Mouse (Mus musculus) right cerebral cortex, postnatal 10 days (tissue): ENCODE measurements around the gene Cmtr1.
A peak's percentile ranks its signal among the peaks of the same experiment; 100 is the strongest.
"Not testable (repeated sequence)": the region's sequence is repeated elsewhere in the genome, so short reads cannot be mapped to it uniquely, and the experiment has no call there.

Experiments
- DNase-seq, 2 experiments: peaks; one replicate each; pipeline ENCODE4 v3.0.0; 2021; ENCODE audit warnings: low spot score in 2 of 2

Gene Cmtr1

DNA sequence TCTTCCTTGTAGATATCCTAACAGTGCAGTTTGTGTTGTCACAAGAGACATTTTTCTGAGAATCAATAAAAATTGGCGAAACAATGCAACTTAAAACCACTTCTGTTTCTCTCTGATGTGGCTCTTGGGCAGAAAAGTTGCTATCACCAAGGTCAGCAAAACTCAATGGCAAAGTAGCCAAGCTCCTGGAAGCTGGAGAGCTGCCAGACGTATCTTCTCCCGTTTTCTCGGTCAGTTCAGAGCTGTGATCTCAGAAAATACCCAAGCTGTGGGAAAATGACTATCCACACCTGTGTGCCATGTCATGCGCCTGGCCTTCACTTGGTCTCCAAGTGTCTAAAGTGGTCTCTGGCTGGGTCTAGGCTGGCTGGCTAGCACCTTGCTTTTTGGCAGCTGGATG, 45.5 kb downstream of the Cmtr1 start:
- no peak for DNase-seq

DNA sequence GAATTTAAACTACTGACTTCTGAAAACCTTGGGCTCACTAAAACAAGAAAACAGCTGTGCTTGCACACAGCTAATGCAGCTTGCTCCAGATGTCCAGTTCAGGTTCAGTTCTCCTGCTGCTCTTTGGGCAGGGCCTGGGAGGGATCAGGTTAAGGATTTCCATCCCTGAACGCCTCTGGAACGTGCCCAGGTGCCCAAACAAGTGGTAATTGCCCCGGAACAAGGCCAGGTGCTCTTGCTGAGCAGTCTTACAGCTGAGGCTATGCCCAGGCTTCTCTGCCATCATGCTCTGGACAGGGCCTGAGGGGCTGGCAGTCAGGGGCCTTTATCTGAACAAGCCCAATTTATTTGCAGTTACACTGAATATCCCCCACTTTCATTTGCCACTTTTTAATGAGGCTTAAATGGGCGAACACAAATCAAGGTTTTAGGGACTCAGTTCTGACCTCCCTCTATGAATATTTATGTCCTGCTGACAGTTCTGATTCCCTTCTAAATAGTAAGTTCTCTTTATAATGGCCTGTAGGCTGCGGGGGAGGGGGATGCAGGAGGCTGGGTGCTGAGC, 46.7 kb downstream of the Cmtr1 start:
- DNase-seq = no peak

DNA sequence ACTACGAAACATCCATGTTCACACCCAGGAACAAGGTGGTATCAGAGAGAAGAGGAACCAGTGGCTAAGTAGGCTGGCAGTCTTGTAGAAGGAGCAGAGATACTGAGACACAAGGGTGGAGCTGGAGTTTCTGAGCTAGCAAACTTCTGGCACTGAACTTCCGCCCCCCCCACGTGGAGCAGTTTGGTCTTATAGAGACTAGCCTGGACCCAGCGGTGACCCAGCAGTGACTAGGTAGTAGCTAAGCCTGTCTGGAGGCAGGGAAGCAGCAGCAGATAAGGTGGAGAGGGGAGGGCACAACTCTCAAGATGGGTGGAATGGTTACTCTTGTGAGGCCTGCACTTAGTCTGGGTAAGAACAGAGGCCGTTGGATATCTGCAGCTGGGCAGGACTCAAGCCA, 48.4 kb downstream of the Cmtr1 start:
- DNase-seq = no peak

DNA sequence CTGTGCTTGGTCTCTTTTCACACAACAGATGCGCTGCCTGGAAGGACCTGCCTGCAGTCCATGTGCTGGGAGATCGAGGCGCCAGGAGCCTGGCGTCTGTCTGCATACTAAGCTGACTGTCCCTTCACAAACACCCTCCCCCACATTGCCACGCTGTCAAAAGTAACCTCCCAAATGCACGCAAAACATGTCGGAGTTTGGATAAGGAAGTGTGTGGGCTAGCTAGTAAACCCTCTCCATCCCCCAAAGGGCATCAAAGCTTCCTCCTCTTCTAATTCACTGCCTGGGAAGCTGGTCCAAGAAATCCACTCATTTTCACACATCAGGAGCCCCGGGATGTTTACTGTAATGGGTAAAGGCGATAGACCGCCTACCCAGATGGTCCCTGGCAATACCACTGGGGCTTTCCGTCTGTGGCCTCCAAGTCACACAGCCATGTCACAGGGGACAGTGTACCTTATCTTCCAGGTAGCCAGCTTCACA, 50.2 kb downstream of the Cmtr1 start:
- peak; percentile 60 to 71 for DNase-seq

DNA sequence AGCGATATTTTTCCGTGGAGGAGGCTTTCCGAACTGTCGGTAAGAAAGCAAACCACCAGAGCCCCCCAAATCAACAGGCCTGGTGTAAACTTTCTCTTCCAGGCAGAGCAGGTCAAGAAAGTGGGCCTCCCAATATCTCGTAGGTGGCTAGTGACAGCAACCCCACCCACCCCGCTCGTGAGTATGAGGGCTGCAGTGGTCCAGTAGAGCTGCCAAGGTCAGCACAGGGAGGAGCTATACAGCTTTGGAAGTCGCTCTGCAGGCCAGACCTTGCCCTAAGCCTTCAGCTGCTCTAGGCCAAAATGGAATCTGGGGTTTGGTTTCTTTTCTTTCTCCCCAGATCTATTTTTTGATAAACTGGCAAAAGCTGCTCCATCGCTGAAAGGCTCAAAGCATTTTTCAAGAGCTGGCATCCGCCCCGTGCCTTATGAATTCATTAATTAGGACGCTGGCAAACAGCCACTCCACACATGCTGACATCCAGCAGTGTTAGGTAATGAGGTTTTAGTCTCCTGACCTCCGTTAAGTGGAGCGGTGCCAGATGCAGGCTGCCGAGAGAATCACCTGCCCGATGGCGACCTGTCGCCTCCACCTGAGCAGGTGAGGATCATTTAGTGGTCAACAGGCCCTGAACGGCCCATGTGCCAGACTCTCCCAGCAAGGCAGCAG, 50.8 kb downstream of the Cmtr1 start:
- peak; percentile 61 to 73 for DNase-seq

DNA sequence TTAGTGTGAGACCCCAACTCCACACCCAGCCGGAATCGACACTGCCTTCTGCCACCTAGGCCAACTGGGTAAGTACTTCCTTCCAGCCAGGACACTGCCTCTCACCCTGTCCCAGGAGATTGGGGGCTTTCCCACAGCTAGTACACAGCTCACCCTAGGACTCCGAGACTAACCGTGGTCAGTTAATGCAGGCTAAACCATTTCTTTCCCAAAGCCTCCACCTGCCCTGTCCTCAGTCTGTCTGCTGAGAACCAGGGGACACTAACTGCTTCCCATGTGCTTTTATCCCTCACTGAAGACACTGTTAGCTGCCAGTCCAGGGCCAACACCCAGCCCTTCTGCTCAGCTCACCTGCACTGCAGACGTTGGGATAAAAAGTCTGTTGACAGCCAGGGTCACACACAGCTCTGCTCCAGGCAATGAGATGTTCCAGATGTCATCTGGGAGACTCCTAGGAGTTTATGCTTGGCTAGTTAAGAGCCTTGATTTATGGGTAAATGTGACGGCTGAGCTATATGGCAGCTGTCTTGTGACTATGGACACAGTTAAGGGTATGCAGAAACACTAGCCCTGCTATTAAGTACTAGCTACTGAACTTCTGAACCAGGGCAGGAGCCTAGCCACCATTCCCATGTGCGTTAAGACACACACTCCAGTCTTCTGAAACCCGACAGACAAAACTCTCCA, 51.5 kb downstream of the Cmtr1 start:
- no peak for DNase-seq

DNA sequence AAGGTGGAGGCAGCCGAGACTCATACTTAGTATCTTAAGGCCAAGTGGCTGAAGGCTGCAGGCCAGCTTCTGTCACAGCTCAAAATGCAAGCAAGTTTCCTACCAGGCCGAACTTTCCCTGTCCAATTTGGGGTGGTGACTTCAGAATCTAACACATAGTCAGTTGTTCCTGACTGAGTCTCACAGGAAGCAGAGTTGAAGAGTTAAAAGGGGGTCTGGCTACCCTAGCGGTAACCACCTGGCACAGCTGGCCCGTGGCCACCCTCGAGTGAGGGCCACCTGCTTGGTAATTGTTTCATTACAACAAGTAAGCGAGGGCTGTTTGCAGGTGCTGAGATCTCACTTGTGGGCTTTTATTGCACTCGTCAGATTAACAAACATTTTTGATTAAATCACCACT, 52.2 kb downstream of the Cmtr1 start:
- no peak for DNase-seq

DNA sequence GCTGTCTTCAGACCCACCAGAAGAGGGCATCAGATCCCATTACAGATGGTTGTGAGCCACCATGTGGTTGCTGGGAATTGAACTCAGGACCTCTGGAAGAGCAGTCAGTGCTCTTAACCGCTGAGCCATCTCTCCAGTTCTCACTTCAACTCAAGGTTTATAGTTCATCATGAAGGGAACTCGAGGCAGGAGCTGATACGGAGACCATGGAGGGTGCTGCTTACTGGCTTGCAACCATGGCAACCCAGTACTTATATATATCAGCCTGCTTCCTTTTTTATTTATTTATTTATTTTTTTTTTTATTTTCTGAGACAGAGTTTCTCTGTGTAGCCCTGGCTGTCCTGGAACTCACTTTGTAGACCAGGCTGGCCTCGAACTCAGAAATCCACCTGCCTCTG, 53.3 kb downstream of the Cmtr1 start:
- not testable (repeated sequence) for DNase-seq

DNA sequence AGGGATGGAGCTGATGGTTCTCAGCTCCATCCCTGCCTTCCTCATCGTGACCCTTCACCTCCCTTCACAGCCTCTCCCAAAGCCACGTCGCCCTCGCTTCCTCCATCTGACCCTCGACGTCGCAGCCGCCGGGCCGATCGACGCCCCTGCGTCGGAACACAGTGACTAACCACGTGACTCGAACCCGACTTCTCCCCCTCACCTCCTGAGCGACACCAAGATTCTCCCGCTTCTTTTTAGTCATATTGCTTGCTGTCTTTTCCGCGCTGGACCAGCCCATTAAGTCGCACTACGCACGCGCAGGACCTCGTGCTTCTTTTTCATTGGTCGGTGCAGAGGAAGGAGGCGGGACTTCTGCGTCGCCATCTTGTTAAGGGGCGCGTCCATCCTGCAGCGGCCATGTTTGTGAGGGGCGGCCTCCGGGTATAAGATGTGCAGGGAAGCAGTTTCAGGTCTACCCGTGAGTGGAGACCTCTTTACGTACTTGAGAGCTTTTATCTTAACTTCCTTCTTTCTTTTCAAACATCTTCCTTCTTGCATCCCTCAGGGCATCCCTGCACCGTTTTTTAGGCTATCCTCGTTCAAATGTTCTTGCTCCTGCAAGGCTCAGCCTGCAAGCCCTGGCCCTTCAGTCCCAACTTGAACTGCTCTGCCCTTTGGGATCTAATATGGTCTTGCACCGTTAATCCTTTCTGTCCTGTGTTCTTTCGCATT, 56.5 kb downstream of the Cmtr1 start, which contains the start of gene Ccdc167:
Gene Ccdc167, minus strand, starts transcription at position 313 of the 714 bp plus-strand sequence.
- DNase-seq = peak; percentile 98

DNA sequence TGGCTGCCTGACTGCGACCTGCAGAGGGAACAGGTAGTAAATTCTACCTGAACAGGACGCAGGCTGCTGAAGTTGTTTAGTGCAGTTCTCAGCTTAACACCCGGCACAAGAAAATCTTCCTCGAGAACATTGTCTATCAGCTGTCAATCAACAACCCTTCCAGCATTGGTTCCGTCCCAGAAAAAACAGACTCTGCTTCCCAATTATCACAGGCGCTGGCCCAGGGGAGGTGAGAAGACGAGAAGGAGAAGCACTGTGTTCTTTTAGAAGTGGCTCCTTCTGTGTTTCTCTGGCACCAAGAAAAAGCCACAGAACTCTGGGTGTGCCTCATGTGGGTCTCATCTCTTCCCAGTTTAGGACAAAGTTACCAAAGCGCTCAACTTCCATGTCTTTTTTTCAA, 58.3 kb downstream of the Cmtr1 start:
- DNase-seq = no peak

DNA sequence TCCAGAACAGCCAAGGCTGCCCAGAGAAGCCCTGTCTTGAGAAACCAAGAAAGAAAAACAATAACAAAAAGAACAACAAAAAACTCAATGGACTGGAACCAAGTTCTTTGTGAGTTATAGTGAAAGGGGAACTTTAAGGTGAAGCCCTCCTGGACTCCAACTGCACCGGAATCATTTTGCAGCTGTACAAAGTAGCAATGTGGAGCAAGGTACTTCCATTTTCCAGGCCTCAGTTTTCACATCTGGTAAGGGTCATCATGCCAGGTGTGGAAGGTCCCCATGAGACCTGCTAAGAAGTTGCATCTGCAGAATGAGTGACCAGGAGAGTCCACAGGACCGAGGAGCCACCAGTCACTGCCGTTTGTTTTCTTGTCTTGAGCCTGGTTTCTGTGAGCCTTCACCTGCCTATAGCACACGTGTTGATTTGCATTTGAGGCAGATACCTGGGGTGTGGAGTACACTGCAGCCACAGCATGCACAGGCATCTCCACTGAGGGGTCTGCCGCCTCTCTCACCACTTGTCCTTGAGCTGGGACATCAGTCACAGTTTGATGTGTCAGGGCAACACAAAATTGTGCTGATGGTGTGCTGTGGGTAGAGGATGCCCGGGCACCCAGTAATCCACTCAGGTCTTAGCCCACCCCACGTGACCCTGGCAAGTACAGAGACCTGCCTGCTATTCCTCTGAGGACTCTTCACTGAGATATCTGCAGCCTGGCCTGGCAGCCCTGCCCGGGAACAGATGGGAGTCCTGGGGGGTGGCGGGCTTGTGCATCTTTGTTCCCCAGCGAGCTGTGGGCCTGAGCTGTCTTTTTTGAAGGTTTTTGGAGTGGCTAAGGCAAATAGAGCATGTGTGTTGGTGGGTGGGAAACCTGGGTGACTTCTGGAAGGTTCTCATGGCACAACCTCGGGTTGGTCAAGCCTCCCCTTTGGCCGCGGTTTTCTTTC, 59.5 kb downstream of the Cmtr1 start:
- DNase-seq = no peak

DNA sequence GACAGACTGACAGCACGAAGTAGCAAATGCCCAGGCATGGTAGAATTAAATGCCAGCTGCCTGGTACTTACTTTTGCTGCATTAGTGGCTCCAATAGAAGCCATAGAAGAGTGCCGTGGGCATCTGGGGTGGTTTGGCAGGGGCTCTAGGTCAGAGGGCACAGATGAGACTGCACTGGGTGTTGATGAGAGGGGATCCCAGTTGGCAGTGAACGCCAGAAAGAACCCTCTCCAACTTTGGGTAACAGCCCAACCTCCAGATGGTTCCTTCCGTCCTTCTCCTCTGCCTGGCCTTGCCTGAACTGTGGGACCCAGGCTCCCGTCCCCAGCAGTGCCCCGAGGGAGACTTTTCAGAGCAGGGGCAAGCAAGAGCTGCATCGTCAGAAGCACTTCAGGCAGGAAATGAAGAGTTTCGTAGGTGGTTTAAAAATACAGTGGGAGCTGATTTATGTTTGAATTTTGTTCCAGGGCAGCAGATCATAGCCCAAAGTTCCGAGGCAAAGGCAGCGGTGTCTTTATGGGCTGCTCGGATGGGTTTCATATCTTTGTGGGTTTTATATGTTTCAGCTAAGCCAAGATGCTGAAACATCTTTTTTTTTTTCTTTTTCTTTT, 60.5 kb downstream of the Cmtr1 start:
- no peak for DNase-seq

DNA sequence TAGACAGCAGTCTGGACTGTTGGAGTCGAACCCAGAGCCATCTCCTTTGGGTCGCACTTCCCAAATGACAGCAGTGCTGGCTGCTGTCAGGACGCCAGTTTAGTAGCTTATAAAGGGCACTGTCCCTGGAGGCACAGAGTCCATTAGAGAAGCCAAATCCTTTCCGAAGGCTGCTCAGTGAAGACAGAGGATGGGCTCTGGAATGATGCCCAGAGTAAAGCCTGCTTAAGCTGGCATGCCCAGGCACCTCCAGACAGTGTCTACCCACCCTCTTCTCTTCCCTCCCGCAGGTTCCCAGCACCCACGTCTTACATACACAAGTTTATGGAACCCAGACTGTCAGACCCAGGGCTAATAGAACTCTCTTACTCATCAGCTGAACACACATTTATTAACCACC, 64.2 kb downstream of the Cmtr1 start:
- peak; percentile 55 to 56 for DNase-seq

DNA sequence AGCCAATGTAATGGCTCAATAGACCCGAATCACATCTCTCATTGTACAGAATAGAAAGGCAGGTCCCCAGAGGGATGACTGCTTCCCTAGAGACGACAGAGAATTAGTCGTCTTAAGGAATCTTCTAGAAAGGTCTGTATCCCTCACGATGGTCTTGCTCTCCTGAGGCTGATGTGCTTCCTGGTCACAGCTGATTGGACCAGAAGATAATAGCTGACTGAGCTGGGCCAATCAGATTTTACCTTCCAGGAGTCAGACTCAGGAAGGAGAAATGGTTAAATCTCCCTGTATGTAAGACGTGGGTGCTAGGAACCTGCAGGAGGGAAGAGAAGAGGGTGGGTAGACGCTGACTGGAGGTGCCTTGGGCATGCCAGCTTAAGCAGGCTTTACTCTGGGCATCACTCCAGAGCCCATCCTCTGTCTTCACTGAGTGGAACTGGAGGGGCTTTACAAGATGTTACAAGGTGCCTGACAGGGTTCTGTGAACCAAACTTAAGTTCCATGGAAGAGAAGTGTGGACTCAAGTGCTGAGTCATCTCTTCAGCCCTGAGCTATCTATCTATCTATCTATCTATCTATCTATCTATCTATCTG, 64.7 kb downstream of the Cmtr1 start:
- peak in 1 of 2 experiments; percentile 20 for DNase-seq

DNA sequence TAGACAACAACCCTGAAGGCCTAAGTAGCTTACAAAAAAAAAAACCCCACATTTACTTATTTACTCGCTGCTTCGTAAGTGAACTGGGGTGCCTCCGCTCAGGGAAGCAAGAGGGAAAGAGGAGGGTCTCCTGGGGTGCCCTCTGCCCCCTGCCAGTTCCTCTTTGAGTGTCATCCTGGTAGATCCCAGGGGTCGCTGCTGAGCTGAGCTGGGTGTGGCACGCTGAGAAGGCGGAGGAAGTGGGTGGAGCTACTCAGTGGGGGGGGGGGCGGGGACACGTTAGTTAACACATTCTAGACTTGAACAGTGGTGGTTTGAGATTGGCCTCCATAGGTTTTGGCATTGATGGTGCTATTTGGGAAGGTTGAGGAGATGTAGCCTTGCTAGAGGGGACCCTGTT, 67.7 kb downstream of the Cmtr1 start:
- DNase-seq = no peak

DNA sequence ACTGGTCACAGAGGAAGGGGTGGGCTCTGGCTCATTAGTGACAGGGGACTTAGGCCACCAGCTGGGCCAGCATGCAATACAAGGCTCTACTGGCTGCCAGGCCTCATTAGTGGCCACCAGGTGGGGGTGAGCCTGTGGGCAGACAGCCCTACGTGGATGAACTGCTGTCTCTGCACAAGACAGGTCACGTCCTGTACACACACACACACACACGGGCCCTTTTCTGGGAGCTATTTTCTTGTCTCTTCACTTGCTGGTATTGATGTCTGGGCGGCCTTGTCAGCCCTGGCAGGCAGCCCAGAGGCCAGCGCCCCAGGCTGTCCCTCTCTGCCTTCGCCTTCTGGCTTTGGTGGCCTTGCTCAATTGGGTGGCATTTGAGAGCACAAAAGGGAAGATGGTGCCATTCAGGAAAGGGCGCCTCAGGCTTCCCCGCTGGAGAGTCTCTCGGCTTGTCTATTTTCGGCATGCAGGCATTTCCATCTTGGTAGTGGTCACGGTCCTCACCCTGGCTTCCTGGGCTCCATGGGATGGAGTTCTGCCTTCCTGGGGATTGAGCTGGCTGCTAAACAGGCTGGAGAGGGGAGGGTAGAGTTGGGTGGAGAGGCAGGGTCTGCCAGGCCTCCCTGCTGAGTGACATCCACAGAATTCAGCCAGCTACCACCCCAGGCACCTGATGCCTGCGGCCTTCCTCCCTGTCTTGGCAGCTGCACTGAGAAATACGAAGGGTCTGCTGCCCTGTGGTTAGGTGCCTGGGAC, 70.3 kb downstream of the Cmtr1 start:
- peak in 1 of 2 experiments; percentile 39 for DNase-seq

DNA sequence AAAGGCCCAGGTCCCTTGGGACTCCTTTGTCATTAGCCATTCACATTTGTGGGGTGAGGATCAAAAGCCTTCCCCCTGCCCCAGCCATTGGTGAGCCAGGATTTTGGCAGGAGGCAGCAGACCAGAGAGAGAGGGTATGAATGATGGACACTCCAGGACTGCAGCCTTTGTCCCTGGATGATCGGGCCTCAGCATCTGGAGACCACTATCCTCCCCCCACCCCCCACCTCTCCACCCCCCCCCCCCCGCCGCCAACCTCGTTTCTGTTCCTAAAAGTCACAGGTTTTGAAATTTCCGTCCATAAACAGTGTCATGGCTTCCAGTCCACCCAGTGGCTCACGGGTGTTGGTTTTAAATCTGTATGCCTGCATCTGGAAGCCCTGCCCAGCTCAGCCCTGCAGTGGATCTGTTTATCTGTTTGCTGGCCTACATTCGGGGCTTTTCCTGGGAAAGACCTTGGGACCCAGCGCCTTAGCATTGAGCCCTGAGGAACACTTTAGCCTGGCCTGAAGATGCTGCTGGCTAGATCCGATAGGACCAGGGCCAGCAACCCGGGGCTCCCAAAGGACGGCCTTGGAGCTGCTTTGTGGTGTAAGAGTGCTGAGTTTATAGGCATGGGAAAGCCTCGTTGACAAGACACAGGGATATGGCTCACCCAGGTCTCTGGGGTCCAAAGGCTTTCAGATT, 71.0 kb downstream of the Cmtr1 start:
- DNase-seq = no peak

DNA sequence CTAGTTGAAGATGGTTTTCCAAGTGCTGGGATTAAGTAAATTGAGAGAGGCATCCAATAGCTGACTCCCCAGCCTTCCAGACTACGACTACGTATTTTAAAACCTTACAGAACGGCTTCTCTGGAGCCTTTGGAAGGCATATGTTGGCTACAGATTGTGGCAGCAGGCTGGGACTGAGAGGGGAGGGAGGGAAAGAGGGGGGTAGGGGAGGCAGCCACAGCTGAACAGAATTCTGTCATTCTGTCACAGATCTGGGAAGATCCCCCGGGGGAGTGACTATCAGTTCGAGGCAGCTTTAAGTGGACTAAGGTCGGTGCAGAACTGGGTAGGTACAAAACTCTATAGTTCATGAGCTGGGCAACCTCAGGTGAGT, 71.5 kb downstream of the Cmtr1 start:
- peak; percentile 65 to 74 for DNase-seq

DNA sequence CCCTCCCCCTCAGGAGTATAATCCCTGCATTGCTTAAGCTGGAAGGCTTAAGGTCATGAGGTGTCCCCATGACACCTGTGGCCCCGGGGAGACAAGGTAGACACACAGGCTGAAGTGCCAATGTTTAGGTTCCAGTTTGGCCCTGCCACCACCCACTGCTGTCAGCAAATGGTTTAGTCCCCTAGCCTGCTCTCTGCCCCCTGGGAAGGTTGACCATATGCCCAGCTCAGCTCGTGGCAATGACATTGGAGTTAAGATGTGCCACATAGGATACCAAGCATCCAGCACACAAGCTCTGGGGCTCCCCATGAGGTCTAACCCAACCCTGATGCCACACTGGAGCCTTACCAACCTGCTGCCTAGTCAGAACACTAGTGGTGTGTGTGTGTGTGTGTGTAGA, 72.1 kb downstream of the Cmtr1 start:
- no peak for DNase-seq
